Mouse (Mus musculus) thymus, adult 18-20 months (tissue): Measurements from ENCODE around the gene Map3k3.
A peak's percentile ranks its signal among the peaks of the same experiment; 100 is the strongest.
"Not testable (repeated sequence)": the region's sequence is repeated elsewhere in the genome, so short reads cannot be mapped to it uniquely, and the experiment has no call there.

ENCODE experiments used
- DNase-seq, 2 experiments: peaks; one replicate each; pipeline ENCODE4 v3.0.0; 2022; ENCODE audit warnings: mixed read lengths in 2 of 2

The Map3k3 gene

DNA sequence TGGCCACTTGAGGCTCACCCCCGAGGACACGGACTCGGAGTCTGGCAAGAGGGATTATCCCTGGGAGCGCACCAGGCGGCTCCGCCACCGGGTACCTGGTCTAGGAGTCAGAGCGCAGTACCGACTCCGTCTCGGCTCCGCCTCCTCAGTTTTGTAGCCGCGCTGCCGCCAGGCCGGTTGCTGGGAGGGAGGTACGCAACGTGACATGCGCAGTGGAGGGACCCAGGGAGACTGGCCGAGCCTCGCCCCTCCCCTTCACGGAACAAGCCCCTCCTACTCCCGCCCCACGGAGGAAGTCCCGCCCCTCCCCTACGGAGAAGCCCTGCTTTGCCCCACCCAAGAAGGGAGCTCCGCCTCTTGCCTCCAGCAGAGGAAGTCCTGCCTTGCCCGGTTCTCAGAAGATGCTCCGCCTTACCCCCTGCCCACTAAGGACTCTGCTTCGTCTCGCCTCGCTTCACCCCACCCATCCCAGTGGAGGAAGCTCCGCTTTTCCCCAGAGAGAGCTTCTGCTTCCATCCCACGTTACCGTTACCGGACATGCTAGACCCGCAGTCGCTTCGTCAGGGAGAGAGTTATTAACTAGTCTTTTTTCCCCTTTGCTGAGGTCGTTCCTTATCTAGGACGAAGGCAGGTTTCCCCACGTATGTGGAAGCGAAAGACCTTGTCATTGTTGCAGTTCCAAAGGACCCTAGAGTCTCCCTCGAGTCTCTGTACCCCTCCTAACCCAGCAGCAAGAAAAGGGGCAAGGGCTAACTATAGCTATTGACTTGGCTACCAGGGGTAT is 109.2 kb downstream of the Map3k3 start:
- peak; percentile 96 to 97 for DNase-seq

DNA sequence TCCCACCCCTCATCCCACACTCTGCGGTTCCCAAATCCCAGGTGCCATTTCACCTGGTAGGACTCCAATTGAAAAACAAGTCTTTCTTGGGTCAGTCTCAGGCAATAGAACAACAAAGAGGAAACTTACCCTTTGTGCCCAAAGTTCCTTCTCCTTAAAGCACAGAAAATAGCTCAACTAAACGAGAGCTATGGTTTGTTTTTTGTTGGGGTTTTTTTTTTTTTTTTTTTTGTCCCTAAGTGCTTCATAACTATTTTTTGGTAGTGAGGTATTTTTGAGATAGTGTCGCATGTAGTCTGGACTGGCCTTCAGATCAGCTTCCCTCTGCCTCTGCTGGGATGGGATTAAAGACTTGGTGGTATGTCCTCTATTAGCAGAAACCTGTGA is 109.7 kb downstream of the Map3k3 start:
- no peak for DNase-seq

DNA sequence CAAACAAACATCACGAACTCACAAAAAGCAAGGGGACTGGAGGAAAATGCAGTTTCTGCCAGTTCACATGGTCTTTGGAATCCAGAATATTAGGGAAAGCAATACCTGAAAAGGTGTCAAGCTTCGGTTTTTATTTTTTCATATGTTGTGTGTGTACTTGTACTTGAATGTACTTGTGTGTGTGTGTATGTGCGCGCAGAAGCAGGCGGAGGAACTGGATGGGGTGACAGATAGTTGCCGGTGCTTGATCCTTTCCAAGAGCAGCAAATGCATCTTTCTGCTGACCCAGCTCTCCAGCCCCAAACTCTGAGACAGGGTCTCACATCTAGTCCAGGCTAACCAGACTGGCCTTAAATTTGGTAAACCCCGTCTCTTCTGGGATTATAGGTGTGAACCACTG is 110.5 kb downstream of the Map3k3 start:
- DNase-seq, result no peak

DNA sequence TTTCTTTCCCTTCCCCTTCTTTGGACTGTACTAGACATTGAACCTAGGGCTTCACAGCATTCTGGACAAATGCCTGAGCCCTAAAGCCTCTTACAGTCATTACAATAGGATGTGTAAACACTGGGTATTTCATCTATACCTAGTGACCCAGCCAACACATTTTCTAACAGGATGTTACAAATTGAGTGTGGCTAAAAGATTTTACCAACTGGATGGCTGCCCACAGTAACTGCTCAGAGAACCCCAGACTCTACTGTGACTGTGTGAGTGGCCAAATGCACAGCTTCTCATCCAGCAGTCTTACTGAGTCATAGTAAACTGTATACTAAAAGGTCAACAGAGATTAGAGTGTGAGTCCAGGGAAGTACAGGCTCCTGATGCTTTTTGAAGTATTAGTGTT is 110.9 kb downstream of the Map3k3 start:
- no peak for DNase-seq

DNA sequence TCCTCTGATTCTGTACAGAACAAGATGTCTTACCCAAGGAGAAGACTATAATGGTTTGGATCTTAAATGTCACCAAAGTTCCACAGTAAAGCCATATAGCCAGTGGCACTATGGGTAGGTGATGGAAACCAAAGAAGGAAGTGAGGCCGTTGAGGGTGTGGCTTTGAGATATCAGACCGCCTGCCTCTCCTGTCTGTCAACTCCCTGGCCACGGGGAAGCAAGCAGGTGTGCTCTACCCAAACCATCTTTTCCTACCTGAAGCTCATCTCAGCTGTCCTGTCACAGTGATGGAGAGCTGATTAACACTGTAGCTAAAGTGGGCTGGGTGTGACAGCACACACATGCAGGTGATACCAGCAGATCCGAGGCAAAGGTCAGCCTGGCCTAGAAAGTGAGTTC is 113.9 kb downstream of the Map3k3 start:
- no peak for DNase-seq

DNA sequence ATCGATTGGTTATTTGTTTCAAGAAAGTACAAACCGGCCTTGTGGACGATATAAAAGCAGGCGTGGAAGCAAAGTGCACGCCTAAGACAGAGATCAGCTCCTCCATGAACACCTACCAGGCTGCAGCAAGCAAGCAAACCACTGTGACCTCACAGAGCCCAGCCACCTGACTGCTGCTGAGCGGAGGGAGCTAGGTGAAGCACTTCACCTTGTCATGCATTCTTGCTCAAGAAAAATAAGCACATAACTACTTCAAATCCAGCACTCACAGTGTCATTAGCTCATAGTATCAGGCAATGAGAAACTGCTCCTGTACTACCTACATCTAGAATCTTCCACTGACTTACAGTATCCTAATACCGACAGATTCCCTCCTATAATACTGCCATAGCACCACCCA is 115.6 kb downstream of the Map3k3 start:
- DNase-seq, result not testable (repeated sequence)

DNA sequence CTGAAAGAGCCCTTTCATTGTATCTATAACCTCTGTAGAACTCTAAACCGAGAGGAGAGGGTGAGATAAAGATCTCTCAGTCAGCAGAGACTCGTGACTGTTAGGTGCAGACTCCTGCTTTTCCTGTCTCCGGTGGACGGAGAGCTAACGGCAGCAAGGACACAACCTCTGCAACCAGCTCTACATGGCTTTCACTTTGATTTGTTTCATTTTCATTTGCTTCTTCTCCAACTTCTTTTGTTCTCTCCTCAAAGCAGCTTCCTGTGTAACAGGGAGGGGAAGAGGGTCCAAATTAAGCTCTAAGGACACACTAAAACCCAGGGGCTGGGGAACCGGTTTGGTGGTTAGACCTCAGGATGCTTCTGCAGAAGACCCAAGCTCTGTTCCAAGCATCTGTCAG is 116.3 kb downstream of the Map3k3 start:
- no peak for DNase-seq

DNA sequence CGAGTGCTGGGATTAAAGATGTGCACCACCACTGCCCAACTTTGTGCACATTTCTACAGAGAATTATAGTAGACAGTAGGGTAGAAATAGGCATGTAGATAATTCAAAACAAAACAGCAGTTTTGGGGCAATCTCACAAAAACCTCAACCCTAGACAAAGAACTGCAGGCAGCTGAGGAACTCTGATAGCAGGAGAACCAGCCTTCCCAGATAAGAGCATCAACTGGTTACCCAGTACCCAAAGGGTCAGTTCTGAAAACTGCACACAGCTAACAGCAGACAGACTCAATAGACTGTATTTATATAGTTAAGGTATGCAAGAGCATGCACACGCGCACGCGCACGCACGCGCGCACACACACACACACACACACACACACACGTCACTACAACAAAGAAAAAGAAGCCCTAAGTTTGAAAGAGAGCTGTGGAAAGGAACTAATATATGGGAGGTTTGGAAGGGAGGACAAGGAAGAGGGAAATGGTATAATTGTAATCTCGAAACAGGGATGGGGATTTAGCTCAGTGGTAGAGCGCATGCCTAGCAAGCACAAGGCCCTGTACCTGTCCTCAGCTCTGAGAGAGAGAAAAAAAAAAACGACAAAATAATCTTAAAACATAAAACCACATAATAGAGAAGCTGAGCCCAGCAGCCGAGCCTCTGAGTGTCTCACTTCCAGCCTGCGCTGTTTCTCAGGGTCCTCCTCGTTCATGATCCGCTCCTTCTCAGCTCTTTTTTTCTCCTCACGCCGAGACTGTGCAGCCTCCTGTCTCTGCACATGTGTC is 117.1 kb downstream of the Map3k3 start:
- DNase-seq, result no peak

DNA sequence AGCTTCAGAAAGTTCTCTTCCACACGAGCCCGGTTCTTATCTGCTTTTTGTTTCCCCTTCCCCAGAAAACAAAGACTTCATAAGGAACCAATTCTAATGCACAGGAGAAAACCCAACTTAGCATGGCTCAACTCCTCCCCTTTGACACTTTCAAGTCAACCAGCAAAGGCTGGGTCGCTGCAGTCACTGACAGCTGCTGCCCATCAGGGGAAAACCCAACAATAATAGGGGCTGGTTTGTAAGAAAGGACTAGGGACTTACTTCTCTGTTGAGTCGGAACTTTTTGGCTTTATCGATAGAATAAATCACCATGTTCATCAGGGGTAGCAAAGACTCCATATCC is 117.7 kb downstream of the Map3k3 start, which contains the start of gene Strada:
Gene Strada (minus strand): TSS at position 46 of the 343 bp plus-strand sequence.
- DNase-seq, result no peak
